Mouse (Mus musculus) kidney, postnatal 14 days (tissue): ENCODE measurements at regions not wholly inside any gene's neighbourhood (a gene's known extent, or its start where the extent isn't known, plus 50 kb on each side); places are given as distances from the start of the nearest gene placed in this dataset.

Source experiments
- DNase-seq: peaks from one replicate; pipeline ENCODE4 v3.0.0; 2022; ENCODE audit warnings: mixed read lengths

DNA sequence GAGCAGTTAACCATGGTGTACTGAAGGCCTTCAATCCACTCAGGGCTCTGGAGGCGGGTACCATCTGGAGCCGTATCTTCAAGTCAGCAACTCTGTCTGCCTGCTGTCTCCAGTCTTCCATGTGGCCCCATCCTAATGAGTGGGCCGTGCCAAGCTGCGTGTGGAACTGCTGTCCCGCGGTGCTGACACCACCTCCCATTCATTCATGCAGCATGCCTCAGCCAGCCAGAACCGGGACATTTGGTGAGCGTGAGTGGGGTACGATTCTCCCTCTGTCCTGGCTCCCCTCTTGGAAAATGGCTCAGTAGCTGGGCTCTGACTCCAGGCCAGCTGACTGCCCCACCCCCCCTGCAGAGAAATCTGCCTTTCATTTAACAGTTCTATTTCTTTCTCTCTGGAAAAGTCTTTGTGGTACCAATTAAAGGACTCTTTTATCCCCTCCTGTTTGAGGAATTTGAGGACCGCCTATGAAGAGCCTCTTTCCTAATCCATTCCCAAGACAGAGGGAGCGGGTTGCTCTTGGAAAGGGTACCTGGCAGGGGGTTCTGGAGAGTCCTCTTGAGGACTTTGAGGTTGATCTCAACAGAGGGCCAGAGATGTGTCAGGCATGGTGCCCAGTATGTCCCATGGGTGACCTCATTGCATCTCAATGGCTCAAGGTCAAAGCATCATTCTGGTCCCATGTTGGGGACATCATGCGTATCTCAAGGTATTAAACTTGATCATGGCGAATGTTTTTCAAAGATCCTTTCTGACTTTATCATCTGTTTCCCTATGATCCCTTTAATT is 55.5 kb upstream of the Brd7 start:
- DNase-seq = no peak

DNA sequence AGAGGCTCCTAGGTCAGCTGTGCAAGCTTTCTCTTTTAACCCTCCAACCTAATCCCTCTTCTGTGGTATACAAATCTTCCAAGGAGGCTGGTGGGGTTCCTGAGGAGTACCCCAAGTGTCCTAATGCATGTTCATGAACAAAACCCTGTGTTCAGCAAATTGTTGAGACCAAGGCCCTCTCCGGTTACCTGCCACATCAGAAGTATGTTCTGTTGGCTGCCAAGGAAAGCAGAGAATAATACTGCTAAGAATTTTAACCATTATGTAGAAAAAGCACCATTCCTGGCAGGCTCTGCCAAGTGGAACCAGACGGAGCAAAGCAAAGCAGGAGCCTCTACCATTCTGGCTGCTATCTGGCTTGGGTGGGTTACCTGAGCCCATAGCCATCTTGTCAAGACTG is 61.3 kb upstream of the Brd7 start:
- DNase-seq = no peak

- DNase-seq = no peak
Measured at GRCm38 (mm10) chr8:88428560-88428959, 66.6 kb upstream of the Brd7 start.

DNA sequence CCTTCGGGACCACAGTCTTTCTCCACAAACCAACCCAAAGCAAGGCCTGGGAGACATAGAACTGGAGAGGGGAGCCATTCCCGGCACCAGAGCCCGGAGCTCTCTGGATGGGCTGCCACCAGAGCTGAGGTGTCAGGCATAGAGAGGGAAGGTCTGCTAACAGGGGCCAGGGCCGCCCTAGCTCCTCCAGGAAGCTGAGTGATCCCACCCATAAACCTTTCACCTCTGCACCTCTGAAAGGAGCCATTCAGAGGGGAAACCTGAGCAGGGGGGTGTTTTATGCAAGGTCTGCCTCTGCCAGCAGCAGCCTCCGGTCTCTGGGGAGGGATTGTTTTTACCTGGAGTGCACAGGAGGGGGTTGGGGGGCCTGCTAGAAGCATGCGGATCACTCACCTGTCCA is 69.4 kb upstream of the Brd7 start:
- DNase-seq = no peak

DNA sequence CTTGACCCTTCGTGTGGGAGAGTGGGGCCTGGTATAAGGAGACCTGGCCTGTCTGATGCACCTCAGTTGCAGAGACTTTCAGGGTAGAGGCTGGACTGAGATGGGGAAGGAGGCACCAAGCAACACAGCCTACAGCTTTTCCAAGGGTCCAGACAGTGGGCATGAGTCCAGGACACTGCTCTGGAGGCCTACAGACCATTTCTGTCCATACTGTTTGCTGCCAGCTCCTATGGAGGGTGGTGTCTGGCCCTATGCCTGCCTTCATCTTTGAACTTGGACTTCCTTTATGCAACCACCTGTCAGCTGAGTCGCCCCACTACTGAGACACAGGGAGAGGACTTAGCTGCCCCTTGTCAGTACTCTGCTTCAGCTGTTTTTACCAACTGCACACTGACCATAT is 73.7 kb upstream of the Brd7 start:
- DNase-seq = no peak

DNA sequence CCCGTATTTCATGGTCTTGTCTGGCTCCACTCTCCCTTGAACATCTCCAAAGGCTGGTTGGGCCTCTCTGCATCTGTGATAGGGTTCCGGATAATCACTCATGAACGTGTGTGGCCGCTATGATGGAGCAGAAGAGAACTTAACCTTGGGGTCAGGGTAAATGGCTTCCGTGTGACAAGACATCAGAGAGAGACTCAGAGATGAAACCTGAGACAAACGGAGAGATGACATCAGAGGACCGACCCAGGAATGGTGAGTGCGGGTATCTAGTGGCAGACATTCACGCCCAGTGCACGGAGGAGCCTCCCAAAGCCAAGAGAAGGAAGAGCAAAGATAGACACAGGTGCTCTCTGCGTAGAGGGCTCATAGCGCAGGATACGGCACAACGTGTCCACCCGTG is 78.2 kb upstream of the Brd7 start:
- DNase-seq = no peak

DNA sequence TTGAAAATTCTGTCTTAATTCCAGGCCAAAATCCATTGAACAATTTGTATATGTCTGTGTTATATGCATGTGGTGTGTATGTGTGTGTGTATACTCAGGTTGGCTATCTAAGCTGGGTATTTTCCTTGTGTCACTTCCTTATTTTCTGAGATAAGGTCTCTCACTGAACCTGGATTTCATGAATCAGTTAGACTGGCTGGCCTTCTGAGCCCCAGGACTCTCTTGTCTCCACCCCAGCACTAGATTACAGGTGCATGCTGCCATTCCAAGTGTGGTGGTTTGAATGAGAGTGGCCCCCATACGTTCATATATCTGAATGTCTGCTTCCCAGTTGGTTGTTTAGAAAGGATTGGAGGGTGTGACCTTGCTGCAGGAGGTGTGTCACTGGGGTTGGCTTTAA is 77.8 kb upstream of the Nkd1 start:
- no peak for DNase-seq

DNA sequence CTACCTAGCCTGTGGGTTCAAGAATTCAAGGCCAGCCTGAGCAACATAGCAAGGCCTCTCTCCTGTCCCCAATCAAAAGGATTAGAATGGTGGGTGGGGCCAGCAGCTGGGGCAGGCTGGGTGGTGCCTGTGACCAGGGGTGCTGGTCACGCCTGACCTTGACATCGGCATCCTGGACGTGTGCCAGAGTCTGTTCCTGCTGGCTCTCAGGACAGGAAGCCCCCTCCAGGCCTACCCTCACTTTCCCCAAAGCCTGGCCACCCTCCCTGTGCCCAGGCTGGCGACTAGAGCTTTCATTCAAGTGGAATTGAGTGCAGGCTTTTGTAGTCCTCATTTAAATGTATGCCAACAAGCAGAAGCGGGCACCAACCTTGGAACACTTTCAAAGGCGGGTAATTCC is 73.7 kb upstream of the Nkd1 start:
- peak; percentile 11 for DNase-seq

GRCm38 (mm10) chr8:88447844-88448535 is 73.2 kb upstream of the Nkd1 start:
- no peak for DNase-seq

DNA sequence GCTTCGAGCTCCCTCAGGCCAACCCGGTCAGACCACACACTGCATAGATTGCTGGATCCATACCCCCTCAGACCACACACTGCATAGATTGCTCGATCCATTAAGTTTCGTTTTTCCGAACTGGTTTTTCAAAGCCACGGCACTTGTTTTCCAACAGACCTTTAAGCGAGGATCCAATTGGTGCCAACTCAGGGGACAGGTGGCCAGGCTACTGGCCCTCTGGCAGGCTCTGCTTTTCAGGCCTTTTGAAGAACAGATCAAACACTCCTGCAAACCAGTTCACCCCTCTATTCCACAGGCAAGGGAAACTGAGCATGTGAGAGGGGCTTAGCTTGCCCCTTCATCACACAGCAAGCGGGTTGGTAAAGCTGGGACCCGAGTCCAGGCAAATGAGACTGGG is 72.2 kb upstream of the Nkd1 start:
- no peak for DNase-seq

- no peak for DNase-seq
Measured at GRCm38 (mm10) chr8:88449534-88449933, 71.6 kb upstream of the Nkd1 start.

GRCm38 (mm10) chr8:88450864-88451657 is 70.1 kb upstream of the Nkd1 start:
- no peak for DNase-seq

GRCm38 (mm10) chr8:88451658-88452500 is 69.3 kb upstream of the Nkd1 start:
- DNase-seq = peak; percentile 12

DNA sequence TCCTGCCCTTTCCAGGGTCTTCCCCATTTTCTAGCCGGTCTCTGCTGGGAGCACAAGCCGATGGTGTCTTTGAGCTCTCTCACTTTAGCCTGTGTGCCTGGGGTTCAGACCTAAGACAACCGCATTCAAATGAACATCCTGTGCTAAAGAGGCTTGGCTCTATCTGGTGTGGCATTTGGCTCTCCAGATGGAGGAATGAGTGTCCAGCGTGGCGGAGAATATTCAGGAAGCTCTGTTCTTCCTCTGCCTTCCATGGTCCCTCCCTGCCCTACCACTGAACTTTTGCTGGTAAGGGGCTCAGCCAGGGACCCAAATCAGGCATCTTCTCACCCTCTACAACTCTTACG is 68.7 kb upstream of the Nkd1 start:
- no peak for DNase-seq

DNA sequence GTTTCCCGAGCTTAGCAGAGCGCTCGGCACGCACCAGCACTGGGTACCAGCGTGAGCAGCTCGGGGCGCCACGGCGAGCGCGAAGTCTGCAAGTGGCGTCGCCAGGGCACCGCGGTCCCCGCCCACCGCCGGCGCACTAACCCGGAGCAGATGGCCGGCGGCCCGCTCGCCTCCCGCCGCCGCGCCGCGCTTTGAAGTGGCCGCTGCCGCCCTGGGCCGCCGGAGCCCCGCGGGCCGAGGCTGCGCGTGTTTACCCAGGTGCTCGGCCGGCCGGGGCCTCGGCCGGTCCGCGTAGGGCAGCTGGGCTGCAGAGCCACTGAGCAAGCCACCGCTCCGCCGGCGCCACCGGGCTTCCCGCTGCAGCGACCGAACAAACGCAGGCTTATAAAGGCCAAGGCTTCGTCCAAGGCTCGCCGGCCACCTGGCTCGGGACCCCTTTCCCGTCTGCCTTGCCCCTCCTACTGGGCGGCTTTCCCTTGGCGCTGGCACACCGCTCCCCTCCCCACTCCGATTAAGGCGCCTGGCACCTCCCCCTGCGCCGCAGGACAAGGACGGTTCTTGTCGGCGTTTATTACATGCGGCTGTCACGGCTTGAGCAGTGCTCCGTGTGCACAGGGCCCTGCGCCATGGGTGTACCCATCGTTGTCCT is 67.0 kb upstream of the Nkd1 start:
- DNase-seq = peak; percentile 65

DNA sequence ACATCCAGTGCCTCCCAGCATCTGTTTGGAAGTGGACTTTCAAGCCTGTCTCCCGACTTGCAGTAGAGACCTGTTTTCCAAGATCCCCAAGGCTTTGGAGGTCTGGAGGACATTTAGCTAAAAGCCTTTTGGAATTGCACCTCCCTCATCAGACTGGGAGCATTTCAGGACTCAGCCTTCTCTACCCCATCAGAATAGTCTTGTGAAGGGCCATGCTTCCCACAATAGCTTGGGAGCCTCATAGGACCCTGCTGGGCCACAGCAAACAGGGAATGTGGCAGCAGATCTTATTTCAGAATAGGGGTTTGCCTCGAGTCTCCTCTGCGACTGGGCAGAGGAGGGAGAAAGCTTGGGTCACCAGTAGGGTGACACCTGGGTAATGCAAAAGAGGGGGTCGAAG is 66.2 kb upstream of the Nkd1 start:
- no peak for DNase-seq

DNA sequence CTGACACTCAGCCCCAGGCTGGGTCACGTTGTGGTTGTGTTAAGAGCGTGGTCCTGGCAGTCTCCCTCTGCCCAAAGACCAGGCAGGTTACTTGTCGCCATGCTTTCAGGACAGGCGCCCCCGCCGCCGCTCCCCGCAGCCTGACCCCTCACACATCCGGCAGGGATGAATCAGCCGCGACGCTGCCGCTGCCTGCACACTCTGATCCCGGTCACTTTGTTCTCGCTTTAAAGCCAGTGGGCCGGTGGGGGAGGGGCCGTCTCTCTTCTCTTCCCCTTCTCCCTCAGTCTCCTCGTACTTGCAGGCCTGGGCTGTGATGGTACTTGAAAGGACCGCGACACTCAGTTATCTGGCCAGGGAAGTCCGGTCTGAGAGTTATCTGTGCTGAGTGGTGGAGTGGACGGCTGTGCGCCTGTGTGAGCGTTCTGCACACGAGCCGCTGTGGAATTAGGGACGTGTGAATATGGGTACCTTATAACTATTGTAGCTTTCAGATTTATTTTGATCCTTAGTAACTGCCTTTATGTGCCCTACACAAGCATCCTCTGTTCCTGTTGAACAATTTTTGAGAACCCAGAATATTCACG is 65.6 kb upstream of the Nkd1 start:
- peak; percentile 39 for DNase-seq

- no peak for DNase-seq
Measured at GRCm38 (mm10) chr8:88459197-88459596, 62.0 kb upstream of the Nkd1 start.

DNA sequence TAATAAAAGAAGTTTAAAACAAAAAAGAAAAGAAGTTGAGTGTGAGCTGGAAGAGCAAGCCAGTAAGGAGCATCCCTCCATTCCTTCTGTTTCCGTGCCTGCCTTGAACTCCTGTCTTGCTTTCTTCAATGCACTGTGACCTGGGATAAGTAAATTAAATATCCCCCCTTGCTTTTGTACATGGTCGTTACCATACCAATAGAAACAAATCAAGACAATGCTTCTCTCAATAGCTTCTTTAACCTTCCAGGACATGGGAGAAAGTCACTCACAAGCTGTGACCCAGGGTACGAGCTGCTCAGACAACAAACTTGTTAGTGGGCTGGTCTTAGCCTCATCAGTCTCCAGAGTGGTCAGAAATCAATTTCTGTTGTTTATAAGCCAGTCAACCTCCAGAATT is 53.4 kb upstream of the Nkd1 start:
- DNase-seq = no peak

DNA sequence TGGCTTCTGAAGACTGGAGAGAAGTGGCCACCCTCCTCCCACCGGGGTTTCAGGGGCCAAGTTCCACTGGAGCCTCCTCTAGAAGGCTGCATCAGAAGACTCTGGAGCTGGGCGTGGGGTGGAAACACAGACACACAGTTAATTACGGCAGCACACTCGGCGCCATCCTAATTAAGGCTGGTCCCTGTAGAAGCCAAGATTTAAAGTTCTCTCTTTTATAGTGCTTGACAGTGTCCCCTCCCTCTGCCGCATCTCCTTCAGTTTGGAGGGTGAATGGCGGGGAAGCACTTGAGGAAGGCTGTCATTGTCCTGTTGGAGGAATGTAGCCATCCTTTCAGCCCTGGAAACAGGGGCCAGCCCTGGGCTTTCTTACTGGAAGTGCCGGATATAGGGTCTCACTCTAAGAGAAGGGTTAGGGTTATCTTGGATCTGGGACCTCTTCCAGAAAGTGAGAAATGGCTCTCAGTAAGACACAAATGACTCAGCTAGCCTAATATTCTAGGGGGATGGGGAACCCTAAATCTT is 50.2 kb upstream of the Nkd1 start:
- DNase-seq = peak; percentile 51
